Mouse (Mus musculus): Measurements from ENCODE around the gene Tceal5. TPM values are rescaled to one million over a fixed set of nuclear protein-coding genes. Genes with fewer than 3 reads are reported as not detected.
A peak's percentile ranks its signal among the peaks of the same experiment; 100 is the strongest.

The Tceal5 gene
- total RNA-seq, 2 experiments from 2014 or later, result 0.58 TPM; not detected in 1

GRCm38 (mm10) chrX:136172786-136173185 is 30.9 kb downstream of the Tceal5 start:
- no peak for DNase-seq
- intact Hi-C loops (cut with DNase I), result loop anchor here (5.0 kb wide), 1 partner anchor 75 kb away; the partner anchor contains the start of gene Tceal9

DNA sequence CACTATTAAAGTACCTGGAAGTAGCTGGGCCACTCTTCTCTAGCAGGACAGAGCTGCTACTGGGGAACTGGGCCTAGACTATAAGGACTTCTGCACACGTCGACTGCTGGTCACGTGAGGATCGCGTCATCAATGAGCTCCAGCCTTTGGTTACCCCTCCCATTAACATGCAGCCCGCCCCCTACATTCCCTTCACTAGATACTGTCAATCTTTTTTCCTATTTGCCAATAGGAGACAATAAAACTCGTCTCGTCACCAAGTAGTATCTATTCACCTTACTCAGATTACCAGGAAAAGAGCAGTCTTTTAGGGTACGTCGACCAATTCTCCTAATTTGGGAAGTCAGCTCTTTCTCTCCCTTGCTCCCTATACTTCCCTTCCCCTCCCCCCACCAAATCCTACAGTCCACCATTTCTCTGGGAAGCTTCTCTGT is 31.5 kb downstream of the Tceal5 start, which contains the start of gene Tceal8:
Gene Tceal8 (minus strand): TSS at position 225 of the 434 bp plus-strand sequence.
- DNase-seq, result peak; percentile 64 to 69
- intact Hi-C loops (cut with DNase I), result loop anchor here (5.0 kb wide), 1 partner anchor 75 kb away; the partner anchor contains the start of gene Tceal9

GRCm38 (mm10) chrX:136171189-136172117 is 32.2 kb downstream of the Tceal5 start:
- intact Hi-C loops (cut with DNase I), result loop anchor here (5.0 kb wide), 1 partner anchor 76 kb away; the partner anchor contains the start of gene Tceal9
- DNase-seq, result peak; percentile 40 to 45

DNA sequence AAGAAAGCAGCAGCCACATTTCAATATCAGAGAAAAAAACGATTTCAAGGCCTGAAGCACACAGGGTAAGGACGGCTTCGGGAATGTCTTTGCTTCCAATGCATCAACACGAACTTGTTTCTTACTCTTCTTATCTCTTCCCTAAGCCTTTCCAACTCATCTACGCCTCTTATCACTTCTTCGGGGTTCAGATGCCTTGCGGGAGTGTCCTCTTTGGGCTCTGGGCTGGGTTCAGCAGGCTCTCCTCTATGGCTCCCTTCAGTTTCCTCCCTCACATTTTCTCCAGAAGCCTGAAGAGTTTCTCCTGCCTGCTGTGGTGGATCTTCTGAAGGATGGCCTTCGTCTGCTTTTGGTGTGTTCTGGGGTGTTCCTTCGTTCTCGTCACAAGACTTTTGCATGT is 33.1 kb downstream of the Tceal5 start:
- intact Hi-C loops (cut with DNase I), result loop anchor here (5.0 kb wide), 1 partner anchor 77 kb away; the partner anchor contains the start of gene Tceal9
- no peak for DNase-seq

Small RNA genes lying within 50 kb of the gene (microRNA-seq; reads per million reads assigned to microRNA genes)
- 0 reads per million in 2 experiments for gene Mir6383 (ENCODE audit: borderline number of aligned reads in 2 of 2)

Other genes starting within 250 kb of the Tceal5 start
- 1 to 10 TPM; 1.4 to 2.2 TPM for gene Arxes2, start 210.1 kb downstream of the Tceal5 start, total RNA-seq (2021)
- under 1 TPM; 0.25 to 0.33 TPM for gene Arxes1, start 170.5 kb downstream of the Tceal5 start, total RNA-seq (2021)
- not detected for gene Bex2, start 135.6 kb downstream of the Tceal5 start, total RNA-seq (2021)
- gene Nxf3, start 118.6 kb downstream of the Tceal5 start, total RNA-seq (2021), result under 1 TPM in 1 of 2 experiments, not detected in 1; 0.17 TPM
- 1 to 10 TPM in 1 of 2 experiments, under 1 TPM in 1; 0.49 to 1.2 TPM for gene Bex4, start 64.9 kb downstream of the Tceal5 start, total RNA-seq (2021)
- 10 to 100 TPM; 17.0 to 19.2 TPM for gene Tceal8, start 31.5 kb downstream of the Tceal5 start, total RNA-seq (2021)
- gene Tceal7, start 10.9 kb upstream of the Tceal5 start, total RNA-seq (2021), result 1 to 10 TPM in 1 of 2 experiments, not detected in 1; 1.1 TPM
- gene Bex1, start 11.6 kb upstream of the Tceal5 start, total RNA-seq (2021), result 1 to 10 TPM; 2.7 to 3.1 TPM
- 10 to 100 TPM; 26.8 to 32.9 TPM for gene Tceal9, start 41.2 kb upstream of the Tceal5 start, total RNA-seq (2021)
- gene Bex3, start 66.4 kb upstream of the Tceal5 start, total RNA-seq (2021), result 10 to 100 TPM in 1 of 2 experiments, 1 to 10 TPM in 1; 8.3 to 15.1 TPM

All from heart, postnatal 36 days (tissue).